Mouse (Mus musculus): Measurements from ENCODE around the gene Foxj1.

GRCm38 (mm10) chr11:116351294-116351693, 16.1 kb upstream of the Foxj1 start:
- TF ChIP-seq GATA1 (IDR thresholded peaks at IDR 0.05; ENCODE audit: borderline replicate concordance, low read length) (no peak), CTCF (IDR thresholded peaks at IDR 0.05; ENCODE audit: low read depth, low read length) (no peak)

Measured in G1E (cell line).